Mouse (Mus musculus): ENCODE measurements at regions not wholly inside any gene's neighbourhood (a gene's known extent, or its start where the extent isn't known, plus 50 kb on each side); places are given as distances from the start of the nearest gene placed in this dataset.

DNA sequence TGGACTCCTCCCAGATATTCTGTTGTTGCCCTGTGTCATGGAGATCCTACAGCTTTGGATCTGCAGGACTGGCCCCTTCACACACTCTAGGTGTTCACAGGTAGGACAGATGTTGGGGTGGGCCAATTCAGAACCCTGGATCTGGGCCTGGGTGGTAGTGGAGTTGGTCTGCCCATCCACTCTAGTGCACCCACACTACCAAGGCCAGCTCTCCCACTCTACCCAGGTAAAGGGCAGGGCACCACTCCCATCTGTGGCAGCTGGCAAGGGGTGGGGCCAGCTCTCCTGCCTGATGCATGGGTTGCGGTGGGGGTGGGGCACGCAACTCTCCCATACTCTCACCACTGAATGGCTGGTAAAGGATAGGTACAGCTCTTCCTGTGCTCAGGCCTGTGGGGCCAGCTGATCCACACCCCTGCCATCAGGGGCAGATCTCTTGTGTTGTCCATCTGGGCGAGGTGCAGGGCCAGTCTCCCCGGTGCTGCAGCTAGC lies 76.5 kb downstream of the Gja1 start:
- DNase-seq = no peak

DNA sequence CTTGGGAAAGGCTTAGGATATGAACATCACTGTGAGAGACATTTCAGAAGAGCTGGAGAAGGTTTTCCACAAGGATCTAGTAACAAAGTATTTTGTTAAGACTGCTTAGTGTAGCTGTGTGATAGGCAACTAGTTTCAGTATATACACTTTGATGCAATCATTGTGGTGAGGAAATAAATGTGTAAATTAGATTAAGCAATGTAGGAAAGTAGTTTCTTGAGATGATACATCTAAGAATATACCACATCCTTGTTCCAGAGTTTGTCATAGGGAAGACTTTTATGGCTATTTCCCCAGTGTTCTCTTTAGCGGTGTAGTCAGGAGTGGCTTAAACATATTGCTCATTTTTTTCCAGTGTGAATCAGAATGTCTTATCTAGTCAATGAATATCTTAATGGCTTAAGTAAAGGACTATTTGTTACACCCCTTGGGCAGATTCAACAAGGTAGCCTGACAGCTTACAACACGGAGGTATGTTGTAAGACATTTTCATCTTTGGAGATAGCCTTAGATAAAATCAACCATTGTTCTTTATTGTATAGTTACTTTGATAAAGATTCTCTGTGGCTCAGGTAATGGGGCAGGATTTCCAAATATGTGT lies 78.8 kb downstream of the Gja1 start:
- no peak for DNase-seq

DNA sequence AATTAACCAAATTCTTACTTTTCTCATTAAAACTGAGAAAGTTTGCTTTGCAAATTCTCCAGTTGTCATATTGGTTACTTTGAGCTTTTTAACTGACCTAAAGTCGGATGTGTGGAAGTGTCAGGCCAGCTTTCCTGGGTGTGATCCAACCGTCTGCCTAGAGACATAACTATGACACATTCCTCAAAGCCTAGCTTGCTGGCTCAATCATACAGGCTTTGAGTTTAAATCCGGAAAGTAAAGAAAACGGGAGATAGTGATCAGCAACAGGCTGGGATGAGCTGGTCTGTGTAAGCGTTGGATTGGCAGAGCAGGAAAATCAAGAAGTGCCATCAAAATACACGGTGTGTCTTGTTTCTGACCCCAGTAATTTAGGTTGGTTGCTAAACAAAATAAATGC lies 91.4 kb downstream of the Gja1 start:
- peak; percentile 3 for DNase-seq

DNA sequence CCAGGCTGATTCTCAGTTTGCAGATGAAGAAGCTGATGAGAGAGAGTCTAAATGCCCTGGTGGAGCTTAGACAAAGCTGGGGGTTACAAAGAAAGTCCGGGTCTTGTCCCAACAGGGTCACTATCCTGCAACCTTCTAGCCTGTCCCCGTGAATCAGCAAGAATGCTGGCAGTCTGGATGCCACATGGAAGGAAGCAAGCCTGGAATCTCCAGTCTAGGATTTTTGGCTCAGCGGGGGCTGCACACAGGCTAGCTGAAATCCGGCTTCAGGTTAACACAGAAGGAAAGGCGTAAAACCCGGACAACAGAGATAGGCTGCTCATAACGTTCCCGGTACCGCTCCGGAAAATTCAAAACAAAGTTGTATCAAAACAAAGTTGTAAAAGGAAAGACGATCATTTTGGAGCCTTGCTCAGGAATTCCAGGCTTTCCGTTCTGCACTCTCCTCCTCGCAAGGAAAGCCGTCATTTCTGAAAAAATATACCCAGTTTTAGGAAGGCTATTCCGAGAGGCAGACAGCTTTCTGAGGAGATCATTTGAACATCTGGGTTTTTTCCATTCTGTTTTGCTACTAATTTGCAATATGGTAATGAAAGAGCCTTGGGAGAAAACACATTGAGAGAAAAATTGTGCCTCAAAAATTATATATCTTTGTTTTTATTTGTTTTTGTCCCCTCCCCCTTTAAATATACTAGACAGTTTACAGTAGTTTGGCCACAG lies 92.0 kb downstream of the Gja1 start:
- peak; percentile 14 for DNase-seq

DNA sequence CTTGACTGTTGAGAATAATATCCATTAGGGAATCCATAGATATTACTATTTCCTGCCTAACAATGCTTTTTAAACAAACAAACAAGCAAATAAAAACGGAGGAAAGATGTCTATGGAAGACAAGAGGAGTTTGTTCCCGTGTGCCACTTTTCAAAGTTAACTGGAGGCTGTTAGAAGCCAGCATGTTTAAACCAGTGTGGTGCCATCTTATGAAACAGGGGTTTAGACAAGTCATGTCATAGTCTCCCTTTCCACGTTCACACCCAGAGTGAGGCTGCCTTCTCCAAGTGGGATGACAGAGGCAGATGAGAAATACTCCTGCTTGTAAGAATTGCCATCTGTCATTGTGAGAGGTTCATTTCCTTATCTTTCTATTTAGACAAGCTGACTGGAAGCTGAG lies 92.8 kb downstream of the Gja1 start:
- DNase-seq = no peak

DNA sequence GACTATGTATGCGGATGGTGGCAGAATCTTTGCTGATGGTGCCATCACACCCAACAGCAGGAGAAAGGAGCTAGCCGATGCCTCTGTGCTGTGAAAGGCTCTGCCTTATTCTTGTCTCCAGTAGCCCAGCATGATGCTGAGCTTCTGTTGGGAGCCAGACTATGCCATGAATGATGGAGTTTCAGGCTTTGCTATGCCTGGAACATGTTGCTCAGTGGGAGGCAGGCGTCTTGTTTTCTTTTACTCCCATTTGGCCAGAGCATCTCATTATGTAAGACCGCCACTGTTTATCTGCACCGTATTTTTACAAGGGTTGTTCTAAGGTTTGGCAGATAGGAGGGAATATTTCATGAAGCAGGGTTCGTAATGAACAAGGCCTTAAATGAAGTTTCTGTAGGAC lies 97.8 kb downstream of the Gja1 start:
- no peak for DNase-seq

DNA sequence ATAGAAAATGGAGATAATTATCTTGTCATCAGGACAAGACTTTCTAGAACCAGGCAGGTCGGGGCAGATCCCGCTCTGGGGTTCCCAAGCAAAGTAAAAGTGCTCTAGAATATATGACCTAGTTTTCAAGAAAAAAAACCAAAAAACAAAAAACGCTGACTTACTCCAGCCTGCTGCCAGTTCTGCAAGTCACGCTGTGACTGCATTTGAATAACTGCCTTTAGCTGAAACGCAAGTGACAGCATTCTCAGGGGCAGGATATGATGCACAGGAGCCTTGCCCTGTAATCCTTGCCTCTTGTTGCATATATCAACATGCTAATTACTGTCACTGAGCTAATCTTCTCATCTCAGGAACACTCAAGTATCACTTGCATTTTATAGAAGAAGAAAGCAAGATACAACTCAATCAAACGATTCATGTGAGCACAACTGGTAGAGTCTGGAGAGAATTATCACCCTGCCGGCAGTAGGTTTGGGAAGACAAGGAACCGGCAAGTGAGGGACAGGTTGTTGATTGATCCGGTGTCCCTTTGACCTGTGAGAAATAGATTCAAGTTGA lies 105.1 kb downstream of the Gja1 start:
- DNase-seq = no peak

DNA sequence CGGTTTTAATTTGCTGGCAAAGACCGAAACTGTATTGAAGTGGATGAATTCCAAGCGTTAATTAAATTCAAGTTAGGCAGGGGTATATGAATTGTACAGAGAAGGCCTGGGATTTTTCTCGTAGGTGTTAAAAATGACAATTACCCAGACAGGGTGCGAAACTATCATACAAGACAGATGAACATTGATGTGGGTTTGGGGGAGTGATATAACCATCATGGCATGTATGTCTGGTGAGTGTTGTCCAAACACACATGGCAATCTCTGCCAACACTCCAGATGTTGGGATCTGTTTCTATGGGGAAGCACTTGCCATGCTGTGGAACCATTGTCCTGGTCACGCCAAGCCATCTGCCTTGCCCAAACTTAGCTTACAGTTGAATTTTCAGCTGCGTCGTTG lies 107.8 kb downstream of the Gja1 start:
- no peak for DNase-seq

DNA sequence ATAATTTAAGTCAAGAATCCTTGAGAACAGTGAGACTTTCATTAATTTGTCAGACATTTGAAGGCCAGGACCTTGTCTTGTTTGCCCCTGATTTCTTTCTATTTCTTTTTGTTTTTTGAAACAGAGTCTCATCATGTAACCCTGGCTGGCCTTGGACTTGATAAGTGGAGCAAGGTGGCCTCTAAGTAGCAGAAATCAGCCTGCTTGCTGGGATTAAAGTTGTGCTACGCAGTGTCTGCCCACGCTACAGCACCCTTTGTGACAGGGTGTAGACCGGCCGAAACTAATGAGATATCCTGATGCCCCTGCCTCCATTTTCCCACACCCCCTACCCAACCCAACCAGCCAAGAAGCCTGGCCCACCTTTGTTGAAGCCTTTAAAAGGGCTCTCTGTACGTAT lies 108.6 kb downstream of the Gja1 start:
- DNase-seq = no peak

DNA sequence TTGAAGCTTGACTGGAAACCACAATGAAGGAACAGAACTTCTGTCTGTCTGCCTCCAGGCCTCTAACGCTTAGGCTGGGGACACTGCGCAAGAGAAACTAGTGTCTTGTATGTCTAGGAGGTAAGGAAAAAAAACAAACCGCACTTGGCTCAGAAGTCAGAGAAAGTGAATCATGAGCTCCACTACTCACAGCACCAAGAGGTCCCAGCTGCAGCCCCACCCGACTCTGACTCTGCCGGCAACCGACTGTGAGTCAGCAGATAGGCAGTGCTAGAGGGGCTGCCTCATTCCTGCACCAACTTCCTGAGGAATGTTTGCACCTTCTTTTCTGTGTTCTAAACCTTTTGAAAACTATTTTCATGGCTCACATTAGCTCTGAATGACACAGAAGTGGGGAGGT lies 109.5 kb downstream of the Gja1 start:
- DNase-seq = no peak

DNA sequence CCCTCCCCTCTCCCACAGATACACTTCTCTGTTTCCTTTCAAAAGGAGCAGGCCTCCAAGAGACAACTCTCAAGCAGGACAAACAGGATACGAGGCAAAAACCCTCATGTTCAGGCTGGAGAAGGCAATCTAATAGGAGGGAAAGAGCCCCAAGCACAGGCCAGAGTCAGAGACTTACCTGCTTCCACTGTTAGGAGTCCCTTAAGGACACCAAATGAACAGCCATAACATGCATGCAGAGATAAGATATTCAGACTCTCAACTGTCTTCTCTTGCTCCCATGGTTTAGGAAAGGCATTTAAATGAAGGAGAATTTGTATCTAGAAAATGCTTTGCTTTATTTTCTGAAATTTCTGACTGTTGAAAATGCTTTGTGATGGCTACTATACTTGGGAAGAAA lies 116.3 kb downstream of the Gja1 start:
- no peak for DNase-seq

DNA sequence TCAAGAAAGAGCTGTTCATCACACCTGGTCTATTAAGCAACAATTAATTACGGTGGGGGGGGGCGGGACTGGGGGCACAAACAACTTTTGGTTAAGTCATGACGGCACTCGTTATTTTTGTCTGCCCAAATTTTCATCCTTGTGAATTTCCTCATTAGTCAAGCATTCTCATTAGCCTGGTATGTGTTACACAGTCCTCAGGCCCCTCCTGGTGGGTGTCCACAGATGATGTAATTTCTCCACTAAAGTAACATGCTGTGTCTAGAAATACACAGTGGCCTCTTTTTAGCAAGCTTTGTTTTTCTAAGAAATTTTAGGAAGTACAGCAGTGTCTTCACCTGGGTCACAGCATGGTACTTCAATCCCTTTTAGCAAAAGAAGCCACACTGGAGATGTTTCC lies 118.2 kb downstream of the Gja1 start:
- no peak for DNase-seq

DNA sequence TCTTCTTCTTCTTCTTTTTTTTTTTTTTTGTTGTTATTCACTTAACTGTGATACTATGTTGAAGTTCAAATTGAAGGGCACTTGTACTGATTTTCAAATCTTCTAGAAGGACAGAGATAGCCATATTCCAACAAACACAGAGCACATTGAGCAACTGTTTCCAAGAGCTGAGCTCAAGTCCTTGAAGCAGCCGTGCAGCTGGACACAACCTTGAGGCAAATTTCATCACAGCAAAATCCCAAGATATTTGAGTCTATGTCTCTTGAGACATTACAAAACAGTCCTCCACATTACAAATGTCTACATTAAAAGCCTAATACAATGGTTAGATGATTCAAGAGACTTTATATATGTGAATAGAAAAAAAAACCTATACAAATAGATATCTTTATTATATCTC lies 141.9 kb downstream of the Gja1 start:
- DNase-seq = no peak

DNA sequence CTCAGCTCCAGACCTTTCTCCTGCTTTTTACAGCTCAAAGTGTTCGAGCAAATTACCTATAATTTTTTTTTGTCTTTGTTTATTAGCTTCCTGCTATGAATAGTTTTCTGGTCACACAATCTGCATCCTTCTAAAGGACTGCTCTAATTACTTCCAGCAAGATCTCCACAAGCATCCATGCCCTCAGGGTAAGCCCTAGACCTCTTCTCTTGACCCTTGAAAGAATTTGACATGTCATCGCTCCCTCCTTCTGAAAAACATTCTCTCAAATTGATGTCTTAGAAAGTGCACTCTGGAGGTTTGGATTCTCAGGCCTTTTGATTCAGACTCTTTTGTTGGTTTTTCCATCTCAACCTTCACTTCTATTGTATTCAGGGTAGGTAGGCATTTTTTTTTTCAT lies 148.7 kb downstream of the Gja1 start:
- DNase-seq = no peak

DNA sequence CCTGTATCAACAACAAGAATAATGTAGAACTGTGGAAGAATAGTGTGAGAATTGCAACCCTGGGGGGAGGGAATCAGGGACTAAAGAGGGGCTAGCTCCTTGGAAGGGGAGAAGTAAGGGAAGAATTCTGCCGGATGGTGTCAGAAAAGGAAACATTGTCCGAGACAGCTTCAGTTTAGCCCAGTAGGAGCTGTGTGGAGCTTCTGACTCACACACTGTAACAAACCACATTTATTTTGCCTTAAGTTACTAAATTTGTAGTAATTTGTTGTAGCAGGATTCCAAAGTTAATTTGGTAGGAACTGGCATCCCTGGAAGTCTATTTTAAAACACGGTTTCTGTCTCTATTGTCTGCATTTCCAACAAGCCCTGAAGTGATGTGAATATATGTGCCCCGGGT lies 160.0 kb downstream of the Gja1 start:
- no peak for DNase-seq

DNA sequence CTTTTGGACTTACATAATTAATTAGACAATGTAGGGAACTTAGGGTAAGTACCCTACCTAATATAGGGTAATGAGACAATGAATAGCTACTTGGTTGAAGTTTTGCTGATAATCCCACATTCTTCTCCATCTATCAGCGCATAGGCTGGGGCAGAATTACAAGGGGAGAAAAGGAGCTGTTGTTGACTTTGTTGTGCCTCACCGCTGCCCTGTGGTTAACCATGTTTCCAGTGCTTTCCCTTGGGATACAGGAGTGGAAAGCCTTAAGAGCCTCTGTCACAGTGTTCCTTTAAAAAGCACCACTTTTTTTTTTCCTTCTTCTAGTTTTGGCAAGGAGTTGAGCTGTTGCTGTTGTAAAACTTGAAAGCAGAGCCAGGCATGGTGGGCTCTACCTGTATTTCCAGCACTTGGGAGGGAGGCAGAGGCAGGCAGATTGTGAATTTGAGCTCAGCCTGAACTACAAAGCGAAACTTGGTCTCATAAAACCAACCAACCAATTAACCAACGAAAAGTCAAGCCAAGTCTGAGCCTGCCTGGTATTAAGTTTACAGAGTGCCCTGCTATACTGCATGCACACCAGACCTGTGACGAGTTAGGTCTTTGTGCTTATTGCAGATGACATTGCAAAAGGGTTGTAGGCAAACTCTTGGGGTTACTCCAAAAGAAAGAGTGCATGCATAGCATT lies 162.8 kb downstream of the Gja1 start:
- DNase-seq = no peak

DNA sequence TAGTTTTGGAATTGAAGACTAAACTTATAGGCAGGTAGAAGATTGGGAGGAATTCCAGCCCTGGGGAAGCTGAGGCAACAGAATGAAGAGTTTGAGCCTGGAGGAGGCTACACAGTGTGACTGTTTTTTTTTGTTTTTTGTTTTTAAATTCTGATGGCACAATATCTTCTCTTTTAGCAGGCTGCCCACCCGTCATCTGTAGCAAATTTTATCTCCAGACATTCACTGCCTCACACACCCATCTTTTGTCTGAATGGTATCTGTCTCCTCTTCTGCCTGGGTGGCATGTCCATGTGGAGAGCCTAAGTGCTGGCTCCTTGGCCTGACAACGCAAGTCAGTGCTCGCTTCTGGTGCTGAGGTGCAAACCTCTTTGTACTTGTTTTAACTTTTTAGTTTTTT lies 165.0 kb downstream of the Gja1 start:
- DNase-seq = no peak

DNA sequence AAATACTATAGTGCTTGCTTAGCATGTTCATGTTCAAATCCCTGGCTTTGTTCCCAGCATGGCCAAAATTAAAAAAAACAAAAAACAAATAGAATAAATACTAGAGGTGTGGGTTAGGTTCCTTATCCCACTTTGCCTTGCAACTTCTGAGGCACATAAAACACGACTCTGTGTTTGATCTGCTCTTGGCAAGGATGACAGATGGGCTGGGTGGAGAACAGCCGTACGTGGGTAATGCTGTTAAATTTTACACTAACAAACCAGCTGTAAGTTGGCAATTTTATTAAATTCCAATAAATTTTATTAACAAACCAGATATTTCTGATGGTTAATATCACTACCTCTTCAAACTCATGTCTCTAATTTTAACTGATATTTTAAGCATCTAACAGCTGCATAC lies 168.9 kb downstream of the Gja1 start:
- DNase-seq = no peak

DNA sequence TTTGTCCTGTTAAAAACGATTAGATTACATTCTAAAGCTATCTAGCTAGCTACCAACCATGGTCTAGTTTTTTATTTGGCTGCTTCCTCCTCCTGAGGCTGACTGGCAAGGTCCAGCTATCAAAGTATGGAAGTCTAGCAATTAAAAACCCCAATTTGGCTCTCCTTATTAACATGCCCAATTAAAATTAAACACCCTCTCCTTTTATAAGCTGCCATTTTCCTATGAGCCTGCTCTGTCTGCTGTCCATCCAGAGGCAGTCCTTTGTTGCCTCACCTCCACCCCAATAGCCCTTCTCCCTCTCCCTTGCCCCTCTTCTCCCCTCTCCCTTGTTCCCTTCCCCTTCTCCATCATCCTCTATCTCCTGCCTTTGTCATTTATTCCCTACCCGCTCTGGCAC lies 169.7 kb downstream of the Gja1 start:
- no peak for DNase-seq

DNA sequence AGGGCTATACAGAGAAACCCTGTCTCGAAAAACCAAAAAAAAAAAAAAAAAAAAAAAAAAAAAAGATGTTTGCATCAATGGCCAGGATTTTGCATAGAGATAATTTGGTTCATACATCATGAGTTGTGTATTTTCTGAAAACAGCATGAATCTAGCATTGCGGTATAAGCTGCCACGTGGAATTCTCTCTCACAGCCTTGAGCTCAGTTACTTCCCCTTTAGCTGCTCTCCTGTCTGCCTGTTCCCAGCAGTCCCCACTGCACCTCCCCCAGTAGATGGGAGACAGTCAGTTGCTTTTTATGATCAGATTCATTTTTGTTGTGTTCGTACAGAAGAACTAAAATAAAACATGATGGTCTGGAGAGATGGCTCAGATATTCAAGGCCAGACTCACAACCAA lies 170.7 kb downstream of the Gja1 start:
- DNase-seq = no peak

DNA sequence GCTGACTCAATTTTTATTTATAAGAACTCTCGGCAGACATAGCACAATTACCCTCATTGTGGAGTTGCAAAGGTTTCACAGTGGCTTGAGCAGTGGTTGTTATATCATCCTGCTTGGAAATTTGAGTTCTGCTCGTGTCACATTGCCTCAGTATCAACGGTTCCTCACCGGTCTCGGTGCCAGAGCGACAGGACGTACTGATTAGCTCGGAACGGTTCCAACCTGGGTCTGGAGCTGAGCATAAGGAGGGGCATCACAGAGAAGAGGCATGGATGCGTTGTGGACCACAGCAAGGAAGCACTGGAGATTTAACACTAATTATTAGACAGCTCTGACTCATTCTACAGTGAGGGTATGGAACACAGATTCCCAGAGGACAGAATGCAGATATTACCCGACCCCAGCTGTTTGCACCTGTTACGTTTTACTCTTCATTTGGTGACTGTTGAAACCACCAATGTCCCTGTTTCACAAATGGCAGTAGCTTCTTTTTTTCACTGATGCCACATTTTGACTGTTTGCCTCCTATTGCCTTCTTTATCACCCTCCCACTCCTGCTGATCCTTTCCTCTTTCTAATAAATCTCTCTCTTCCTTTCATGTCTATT lies 189.8 kb downstream of the Gja1 start:
- DNase-seq = no peak

DNA sequence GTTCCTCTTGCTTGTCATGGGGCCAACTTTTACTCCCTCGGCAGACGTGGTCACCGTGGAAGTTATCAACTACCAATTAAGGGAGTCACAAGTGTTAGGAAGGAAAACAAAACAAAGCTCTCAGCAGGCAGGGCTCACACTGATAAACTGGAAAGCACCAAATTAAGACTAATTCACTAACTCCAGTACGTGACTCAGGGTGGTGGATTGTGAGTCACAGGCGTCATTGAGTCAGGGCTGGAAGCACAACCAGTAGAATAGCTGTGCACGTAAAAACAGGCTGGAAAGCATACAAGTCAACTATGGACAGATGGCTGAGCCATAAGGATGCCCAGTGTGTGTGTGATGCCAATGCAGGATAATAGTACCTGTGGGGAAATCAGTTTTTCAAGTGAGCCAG lies 204.9 kb downstream of the Gja1 start:
- DNase-seq = no peak

DNA sequence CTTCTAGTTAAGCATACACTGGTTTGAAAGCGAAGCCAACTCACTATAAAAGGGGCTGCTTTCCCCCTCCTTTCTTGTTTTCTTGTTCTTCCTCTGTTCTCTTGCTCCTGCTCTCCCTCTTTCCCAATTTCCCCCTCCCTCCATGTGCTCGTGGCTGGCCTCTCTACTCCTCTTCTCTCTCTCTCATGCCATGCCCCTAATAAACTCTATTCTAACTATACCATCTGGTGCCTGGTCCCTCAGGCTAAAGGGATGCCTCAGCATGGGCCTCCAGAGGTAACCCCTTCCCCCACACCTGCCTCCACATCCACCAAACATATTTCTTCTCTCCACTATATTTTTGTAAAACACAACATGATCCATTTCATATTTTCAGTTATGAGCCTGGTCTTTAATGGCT lies 210.1 kb downstream of the Gja1 start:
- DNase-seq = no peak

DNA sequence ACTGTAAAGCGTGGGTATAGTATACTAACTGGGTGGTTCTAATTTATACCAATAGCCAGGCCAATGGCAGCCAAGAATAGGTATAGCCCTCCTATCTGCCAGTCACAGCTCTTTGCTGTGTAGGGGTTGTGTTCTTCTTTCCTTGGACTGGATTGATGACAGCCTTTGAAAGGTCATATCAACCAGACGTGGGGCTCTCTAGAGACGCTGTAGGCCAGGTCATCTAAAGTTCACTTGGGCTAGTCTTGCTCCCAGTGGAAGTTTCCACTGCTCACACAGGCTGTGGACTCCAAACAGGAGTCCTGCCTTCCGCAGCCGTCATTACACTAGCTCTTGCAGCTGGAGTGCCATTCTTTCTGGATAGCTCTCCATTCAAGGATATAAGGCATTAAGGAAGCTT lies 220.3 kb downstream of the Gja1 start:
- DNase-seq = no peak

Data from kidney, adult 18-20 months (tissue).